Comparison of ENCODE assay signal across 10 mouse cellular contexts in the genomic region with DNA sequence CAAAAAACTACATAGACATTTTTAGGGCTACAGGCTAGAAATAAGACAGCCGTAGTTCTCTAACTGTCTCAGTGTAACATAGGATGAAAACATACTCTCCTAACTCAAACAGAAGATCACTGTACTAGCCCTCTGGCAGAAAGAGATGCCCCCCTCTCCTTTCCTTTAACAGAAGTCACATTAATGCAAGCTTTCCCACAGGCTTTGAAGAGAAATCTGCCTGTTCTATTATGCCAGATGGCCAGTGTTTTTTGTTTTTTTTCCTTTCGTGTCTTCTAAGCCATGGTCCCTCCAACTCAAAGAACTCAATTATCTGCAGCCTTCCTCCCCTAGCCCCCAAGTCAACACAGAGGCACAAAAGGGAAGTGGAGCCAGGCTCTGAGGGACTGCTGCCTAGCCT.
DNase-seq lines count a peak whose midpoint lies in the region; ATAC-seq lines count a peak whose summit lies in the region.
"Had no signal": no experiment of that assay in that cellular context is flagged by ENCODE, and none has a peak within 500 bp of the region (broad histone marks: within the 10 kb centered on the region; RNA-seq: fewer than 3 reads in every experiment).

No protein-coding gene starts in this region.

- H3K36me3 ChIP-seq in forebrain, embryonic 10.5 days (replicated peaks) = no peaks in the 10 kb centered on the region
- no peaks in the 10 kb centered on the region for H3K36me3 ChIP-seq in forebrain, embryonic 11.5 days (ENCODE audit: control insufficient read depth, insufficient read depth, low read length)
- no peaks in the 10 kb centered on the region for H3K36me3 ChIP-seq in neural tube, embryonic 11.5 days (ENCODE audit: control insufficient read depth, insufficient read depth, low read length)
- H3K36me3 ChIP-seq in midbrain, embryonic 12.5 days = no peaks in the 10 kb centered on the region

- peak overlapping the region; percentile 69 for H3K27ac ChIP-seq in forebrain, embryonic 10.5 days
- H3K27ac ChIP-seq in forebrain, embryonic 11.5 days (ENCODE audit: low read depth, low read length) = no peak overlapping the region
- peak overlapping the region; percentile 75 for H3K27ac ChIP-seq in neural tube, embryonic 11.5 days (ENCODE audit: low read depth, low read length)
- peak overlapping the region; percentile 75 for H3K27ac ChIP-seq in midbrain, embryonic 12.5 days (replicated peaks)

- no peaks in the 10 kb centered on the region for H3K27me3 ChIP-seq in forebrain, embryonic 10.5 days (ENCODE audit: poor library complexity, severe bottlenecking)
- no peaks in the 10 kb centered on the region for H3K27me3 ChIP-seq in forebrain, embryonic 11.5 days (ENCODE audit: control insufficient read depth, insufficient read depth, low read length)
- H3K27me3 ChIP-seq in neural tube, embryonic 11.5 days (ENCODE audit: control insufficient read depth, insufficient read depth, low read length) = no peaks in the 10 kb centered on the region
- H3K27me3 ChIP-seq in midbrain, embryonic 12.5 days = no peaks in the 10 kb centered on the region

- 50% methylated on average over 2 of the region's 2 CpGs for WGBS in forebrain, embryonic 10.5 days
- WGBS in forebrain, embryonic 11.5 days = 44% methylated on average over 2 of the region's 2 CpGs
- 36% methylated on average over 2 of the region's 2 CpGs for WGBS in neural tube, embryonic 11.5 days
- 28% methylated on average over 2 of the region's 2 CpGs for WGBS in midbrain, embryonic 12.5 days

- no peaks in the 10 kb centered on the region for H3K9me3 ChIP-seq in forebrain, embryonic 10.5 days
- no peaks in the 10 kb centered on the region for H3K9me3 ChIP-seq in forebrain, embryonic 11.5 days (ENCODE audit: control insufficient read depth, low read length)
- H3K9me3 ChIP-seq in neural tube, embryonic 11.5 days (ENCODE audit: control insufficient read depth, low read length) = no peaks in the 10 kb centered on the region
- no peaks in the 10 kb centered on the region for H3K9me3 ChIP-seq in midbrain, embryonic 12.5 days

- no peak overlapping the region for H3K4me2 ChIP-seq in forebrain, embryonic 11.5 days (ENCODE audit: low read depth, low read length, severe bottlenecking)
- H3K4me2 ChIP-seq in neural tube, embryonic 11.5 days (ENCODE audit: low read depth) = no peak overlapping the region
- H3K4me2 ChIP-seq in midbrain, embryonic 12.5 days (replicated peaks) = 0 out of 2 replicates have a peak overlapping the region, but pooled peaks have one; percentile 3

- no peak for DNase-seq in forebrain, embryonic 10.5 days (ENCODE audit: extremely low spot score, low spot score)
- DNase-seq in forebrain, embryonic 11.5 days (ENCODE audit: low spot score) = no peak
- no peak for DNase-seq in neural tube, embryonic 11.5 days (ENCODE audit: low spot score)
- no peak for DNase-seq in neural tube, embryonic 10.5 days (ENCODE audit: extremely low spot score, low spot score)
- no peak for DNase-seq in thymus, postnatal 10 days (ENCODE audit: low spot score in 2 of 2)
- DNase-seq in kidney, postnatal 4 days = no peak
- DNase-seq in urinary bladder, adult 18-20 months (ENCODE audit: low spot score in 2 of 2) = no peak
- DNase-seq: gastrocnemius, postnatal 10 days; lung, postnatal 10 days had no signal

- H3K4me1 ChIP-seq in forebrain, embryonic 10.5 days = peaks cover 87% of the 10 kb centered on the region
- peaks cover 27% of the 10 kb centered on the region for H3K4me1 ChIP-seq in forebrain, embryonic 11.5 days (replicated peaks; ENCODE audit: control insufficient read depth, insufficient read depth, low read length)
- H3K4me1 ChIP-seq in neural tube, embryonic 11.5 days (ENCODE audit: control insufficient read depth, insufficient read depth, low read length) = peaks cover 32% of the 10 kb centered on the region
- peaks cover 67% of the 10 kb centered on the region for H3K4me1 ChIP-seq in midbrain, embryonic 12.5 days

- ATAC-seq in forebrain, embryonic 11.5 days (replicated peaks; ENCODE audit: low FRiP score) = no peak
- no peak for ATAC-seq in neural tube, embryonic 11.5 days (ENCODE audit: insufficient read depth, low FRiP score, low TSS enrichment)
- ATAC-seq in midbrain, embryonic 12.5 days (ENCODE audit: low FRiP score, low read depth) = no peak

- no peak overlapping the region for H3K4me3 ChIP-seq in forebrain, embryonic 10.5 days
- H3K4me3 ChIP-seq in forebrain, embryonic 11.5 days (ENCODE audit: low read depth, low read length) = no peak overlapping the region
- no peak overlapping the region for H3K4me3 ChIP-seq in neural tube, embryonic 11.5 days (ENCODE audit: low read depth, low read length)
- H3K4me3 ChIP-seq in midbrain, embryonic 12.5 days = no peak overlapping the region

- no peak overlapping the region for H3K9ac ChIP-seq in forebrain, embryonic 11.5 days (ENCODE audit: low read length)
- H3K9ac ChIP-seq in neural tube, embryonic 11.5 days (ENCODE audit: low read length) = no peak overlapping the region
- no peak overlapping the region for H3K9ac ChIP-seq in midbrain, embryonic 12.5 days (replicated peaks)
